Mouse (Mus musculus): ENCODE results near the gene Arhgef18.

The Arhgef18 gene

GRCm38 (mm10) chr8:3392771-3393710 lies at the start of gene Arhgef18:
TSS of gene Arhgef18 (plus strand) at chr8:3393006.
- peak; percentile 90 for DNase-seq (ENCODE audit: low spot score)

- no peak for DNase-seq (ENCODE audit: low spot score)
Observed at GRCm38 (mm10) chr8:3345337-3345736, 47.5 kb upstream of the Arhgef18 start.

GRCm38 (mm10) chr8:3346691-3347413 lies 46.0 kb upstream of the Arhgef18 start:
- no peak for DNase-seq (ENCODE audit: low spot score)

GRCm38 (mm10) chr8:3348142-3348823 lies 44.5 kb upstream of the Arhgef18 start:
- DNase-seq (ENCODE audit: low spot score) = no peak

- no peak for DNase-seq (ENCODE audit: low spot score)
Observed at GRCm38 (mm10) chr8:3350747-3351146, 42.1 kb upstream of the Arhgef18 start.

GRCm38 (mm10) chr8:3352715-3353114 lies 40.1 kb upstream of the Arhgef18 start:
- no peak for DNase-seq (ENCODE audit: low spot score)

- DNase-seq (ENCODE audit: low spot score) = no peak
Observed at GRCm38 (mm10) chr8:3353189-3353810, 39.5 kb upstream of the Arhgef18 start, which contains the start of gene A430078G23Rik. TSS of gene A430078G23Rik (plus strand) at chr8:3353415.

GRCm38 (mm10) chr8:3353811-3354442 lies 38.9 kb upstream of the Arhgef18 start:
- no peak for DNase-seq (ENCODE audit: low spot score)

- DNase-seq (ENCODE audit: low spot score) = no peak
Observed at GRCm38 (mm10) chr8:3354443-3354812, 38.4 kb upstream of the Arhgef18 start.

- no peak for DNase-seq (ENCODE audit: low spot score)
Observed at GRCm38 (mm10) chr8:3355586-3355985, 37.2 kb upstream of the Arhgef18 start.

- DNase-seq (ENCODE audit: low spot score) = peak; percentile 90
Observed at GRCm38 (mm10) chr8:3358060-3358459, 34.7 kb upstream of the Arhgef18 start.

- DNase-seq (ENCODE audit: low spot score) = no peak
Observed at GRCm38 (mm10) chr8:3367086-3367485, 25.7 kb upstream of the Arhgef18 start.

- no peak for DNase-seq (ENCODE audit: low spot score)
Observed at GRCm38 (mm10) chr8:3368091-3368490, 24.7 kb upstream of the Arhgef18 start.

GRCm38 (mm10) chr8:3375748-3376147 lies 17.1 kb upstream of the Arhgef18 start:
- DNase-seq (ENCODE audit: low spot score) = no peak

GRCm38 (mm10) chr8:3376641-3377274 lies 16.0 kb upstream of the Arhgef18 start:
- peak; percentile 73 for DNase-seq (ENCODE audit: low spot score)

- DNase-seq (ENCODE audit: low spot score) = peak; percentile 77
Observed at GRCm38 (mm10) chr8:3387286-3387685, 5.5 kb upstream of the Arhgef18 start.

- DNase-seq (ENCODE audit: low spot score) = no peak
Observed at GRCm38 (mm10) chr8:3388591-3389338, 4.0 kb upstream of the Arhgef18 start.

GRCm38 (mm10) chr8:3389506-3389905 lies 3.3 kb upstream of the Arhgef18 start:
- DNase-seq (ENCODE audit: low spot score) = no peak

GRCm38 (mm10) chr8:3392293-3392692 lies 513 bp upstream of the Arhgef18 start:
- DNase-seq (ENCODE audit: low spot score) = no peak

- no peak for DNase-seq (ENCODE audit: low spot score)
Observed at GRCm38 (mm10) chr8:3394600-3394999, 1.8 kb downstream of the Arhgef18 start.
